Mouse (Mus musculus) midbrain, embryonic 14.5 days (tissue): ENCODE data around the gene Lrrc58. TPM values are rescaled to one million over a fixed set of nuclear protein-coding genes. Genes with fewer than 3 reads are reported as not detected.

ENCODE experiments used
- ATAC-seq: fragments of 200-750 bp; cut with Nextera tagmentation; 2 replicates; pipeline ENCODE4 v1.8.0; 2017; ENCODE audit warnings: moderate number of reproducible peaks, moderate library complexity; ENCODE audit not compliant: low FRiP score, low TSS enrichment
- DNase-seq: peaks from one replicate; pipeline ENCODE4 v3.0.0-alpha.2; 2015
- H3K27ac ChIP-seq: fragments of 300-500 bp; sonication (generic); replicated peaks from 2 replicates; pipeline ENCODE4 v1.5.1; 2014; ENCODE audit warnings: mild to moderate bottlenecking, low read depth, low read length, moderate library complexity
- H3K27me3 ChIP-seq: fragments of 300-500 bp; sonication (generic); 2 replicates; pipeline ENCODE4 v1.6.1; 2014; ENCODE audit warnings: low read length, control low read depth, mixed read lengths; ENCODE audit not compliant: control insufficient read depth, insufficient read depth
- H3K36me3 ChIP-seq: fragments of 300-500 bp; sonication (generic); 2 replicates; pipeline ENCODE4 v1.6.1; 2014; ENCODE audit warnings: low read length, control low read depth; ENCODE audit not compliant: control insufficient read depth, insufficient read depth
- H3K4me1 ChIP-seq: fragments of 300-500 bp; sonication (generic); 2 replicates; pipeline ENCODE4 v1.6.1; 2014; ENCODE audit warnings: mild to moderate bottlenecking, antibody characterized with exemption, low read length, control low read depth; ENCODE audit not compliant: control insufficient read depth, insufficient read depth
- H3K4me2 ChIP-seq: fragments of 300-500 bp; sonication (generic); 2 replicates; pipeline ENCODE4 v1.6.1; 2014; ENCODE audit warnings: mild to moderate bottlenecking, low read length, moderate library complexity
- H3K4me3 ChIP-seq: fragments of 300-500 bp; sonication (generic); replicated peaks from 2 replicates; pipeline ENCODE4 v1.5.1; 2014; ENCODE audit warnings: low read depth, low read length
- H3K9ac ChIP-seq: fragments of 300-500 bp; sonication (generic); replicated peaks from 2 replicates; pipeline ENCODE4 v1.6.1; 2014; ENCODE audit warnings: mild to moderate bottlenecking, low read length, moderate library complexity
- H3K9me3 ChIP-seq: fragments of 300-500 bp; sonication (generic); 2 replicates; pipeline ENCODE4 v1.6.1; 2016; ENCODE audit warnings: low read length, control low read depth, mixed read lengths; ENCODE audit not compliant: control insufficient read depth
- WGBS: fragments of 180-500 bp; shearing (Covaris S2); extraction: QIAGEN DNeasy Blood & Tissue Kit; methylation state at CpG from one replicate; pipeline ENCODE4 v1.1.7; 2014; 5-methylcytosine and 5-hydroxymethylcytosine counted together
- polyA plus RNA-seq: library from polyadenylated mRNA; unstranded; fragments of >200 nt; fragmentation: Nextera tagmentation; extraction: Ambion mirVana; gene quantifications from 2 replicates; pipeline ENCODE4 v1.2.1, GENCODE M21; 2014

The Lrrc58 gene
- 43.1 and 46.6 TPM in 2 replicates for polyA plus RNA-seq

- Histone ChIP-seq H3K4me3 (peak within 1 kb of the TSS; percentile 99), H3K9ac (peak within 1 kb of the TSS; percentile 97), H3K4me1 (peaks cover 23% of the 10 kb centered on the region), H3K27ac (peak within 1 kb of the TSS; percentile 100), H3K27me3 (no peaks in the 10 kb centered on the region), H3K4me2 (peak within 1 kb of the TSS; percentile 67), H3K36me3 (no peaks in the 10 kb centered on the region), H3K9me3 (no peaks in the 10 kb centered on the region)
- peak; percentile 96 for ATAC-seq
- under 1% methylated on average over 84 of the region's 86 CpGs for WGBS
- DNase-seq, result peak; percentile 96
Observed at GRCm38 (mm10) chr16:37867791-37868505, at the start of gene Lrrc58. TSS of gene Lrrc58 (plus strand) at chr16:37868389.

DNA sequence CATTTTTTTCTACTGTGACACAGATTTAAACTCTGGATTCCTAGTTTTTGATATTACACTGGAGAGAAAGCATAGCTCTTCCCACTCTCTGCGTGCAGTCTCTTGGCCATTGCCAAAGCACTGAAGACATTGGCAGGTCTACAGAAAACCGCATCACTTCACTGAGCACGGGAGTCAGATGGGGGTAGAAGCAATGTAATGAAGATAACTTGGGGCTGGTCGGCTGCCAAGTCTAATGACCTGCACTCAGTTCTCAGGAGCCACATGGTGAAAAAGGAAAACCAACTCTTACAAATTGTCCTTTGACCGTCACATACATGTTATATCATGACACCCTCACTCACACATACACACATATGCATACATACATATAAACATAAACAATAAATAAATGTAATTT is 44.2 kb upstream of the Lrrc58 start:
- no peaks in the 10 kb centered on the region for H3K4me1 ChIP-seq
- no peak overlapping the region for H3K27ac ChIP-seq
- no peak for ATAC-seq
- H3K9ac ChIP-seq, result no peak overlapping the region
- no peak overlapping the region for H3K4me3 ChIP-seq
- DNase-seq, result no peak
- no peaks in the 10 kb centered on the region for H3K9me3 ChIP-seq
- H3K27me3 ChIP-seq, result no peaks in the 10 kb centered on the region
- H3K4me2 ChIP-seq, result no peak overlapping the region
- peaks cover 31% of the 10 kb centered on the region for H3K36me3 ChIP-seq
- 86% methylated on average over 5 of the region's 5 CpGs for WGBS

DNA sequence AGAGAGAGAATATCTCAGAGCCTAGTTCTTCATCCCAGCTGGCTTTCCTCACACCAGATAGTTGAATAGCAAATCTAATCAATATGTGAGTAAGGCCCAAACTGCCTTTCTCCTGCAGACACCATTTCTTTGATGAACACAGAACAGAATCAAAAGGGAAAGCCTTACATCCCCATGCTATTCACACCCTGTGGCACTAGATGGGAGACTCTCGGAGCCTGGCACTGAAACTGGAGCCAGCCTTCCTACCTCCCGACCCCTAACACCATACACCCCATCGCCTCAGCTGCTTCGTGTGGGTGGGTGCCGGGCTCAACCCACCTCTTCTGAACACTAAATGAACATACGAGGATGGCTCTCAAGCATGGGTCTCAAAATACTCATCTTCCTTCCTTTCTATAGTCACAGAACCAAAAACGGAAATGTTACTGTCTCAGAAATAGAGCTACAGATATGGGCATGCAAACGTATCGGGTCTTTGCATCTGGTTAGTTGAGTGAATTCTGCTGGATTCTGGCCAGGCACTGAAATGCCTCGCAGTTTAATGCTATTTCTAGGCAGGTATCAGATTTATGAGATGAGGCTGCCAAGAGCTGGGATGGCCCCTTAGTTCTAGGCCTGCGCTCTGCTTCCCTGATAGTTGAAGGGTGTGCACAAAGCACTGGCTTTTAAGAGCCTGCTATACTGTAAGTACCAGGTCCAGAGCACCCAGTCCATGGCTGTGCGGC is 43.2 kb upstream of the Lrrc58 start:
- no peak overlapping the region for H3K4me3 ChIP-seq
- H3K36me3 ChIP-seq, result peaks cover 38% of the 10 kb centered on the region
- no peak overlapping the region for H3K9ac ChIP-seq
- no peak overlapping the region for H3K4me2 ChIP-seq
- H3K27me3 ChIP-seq, result no peaks in the 10 kb centered on the region
- WGBS, result 98% methylated on average over 12 of the region's 12 CpGs
- no peak for ATAC-seq
- no peak overlapping the region for H3K27ac ChIP-seq
- no peak for DNase-seq
- H3K9me3 ChIP-seq, result no peaks in the 10 kb centered on the region
- H3K4me1 ChIP-seq, result no peaks in the 10 kb centered on the region

DNA sequence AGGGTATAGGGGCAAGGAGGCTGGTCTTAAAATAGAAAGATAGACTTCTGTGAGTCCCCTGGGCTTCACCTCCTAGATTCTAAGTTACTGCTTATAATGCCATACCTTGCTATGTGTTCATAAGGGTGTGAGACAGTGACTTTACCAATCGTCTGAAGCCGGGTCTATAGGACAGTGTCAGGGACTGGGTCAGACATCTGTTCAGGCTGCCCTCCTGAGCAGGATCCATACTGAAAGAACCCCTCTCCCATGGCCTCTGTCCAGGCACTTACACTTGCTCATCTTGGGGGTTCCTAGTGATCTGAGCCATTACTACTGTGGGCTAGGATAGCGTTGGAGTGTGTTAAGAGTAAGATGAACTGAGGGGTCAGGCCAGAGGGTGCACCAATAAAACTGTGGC is 41.9 kb upstream of the Lrrc58 start:
- no peak overlapping the region for H3K9ac ChIP-seq
- H3K4me1 ChIP-seq, result no peaks in the 10 kb centered on the region
- WGBS, result 96% methylated on average over 3 of the region's 3 CpGs
- H3K27ac ChIP-seq, result no peak overlapping the region
- no peak for ATAC-seq
- DNase-seq, result no peak
- H3K36me3 ChIP-seq, result peaks cover 33% of the 10 kb centered on the region
- no peaks in the 10 kb centered on the region for H3K9me3 ChIP-seq
- no peaks in the 10 kb centered on the region for H3K27me3 ChIP-seq
- H3K4me3 ChIP-seq, result no peak overlapping the region
- no peak overlapping the region for H3K4me2 ChIP-seq

DNA sequence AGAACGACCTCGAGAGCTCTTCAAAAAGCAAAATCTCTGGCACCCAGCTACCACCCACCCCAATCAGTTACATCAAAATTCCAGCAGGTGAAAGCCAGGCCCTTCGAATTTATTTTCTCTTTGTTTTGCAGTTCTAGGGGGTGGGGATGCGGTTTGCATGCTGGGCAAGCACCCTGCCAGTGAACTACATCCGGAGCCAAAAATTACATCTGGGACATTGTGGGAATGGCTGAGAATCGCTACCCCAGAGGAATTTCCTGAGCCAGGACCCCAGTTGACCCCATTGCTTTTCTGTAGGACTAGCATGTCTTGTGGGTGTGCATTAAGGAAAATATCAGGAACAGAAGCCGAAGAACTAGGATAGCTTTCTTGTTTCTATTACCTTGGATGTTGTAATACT is 37.1 kb upstream of the Lrrc58 start:
- Histone ChIP-seq H3K4me1 (no peaks in the 10 kb centered on the region), H3K27me3 (no peaks in the 10 kb centered on the region), H3K4me2 (no peak overlapping the region), H3K27ac (no peak overlapping the region), H3K4me3 (no peak overlapping the region), H3K9ac (no peak overlapping the region), H3K36me3 (peaks cover 20% of the 10 kb centered on the region), H3K9me3 (no peaks in the 10 kb centered on the region)
- ATAC-seq, result no peak
- DNase-seq, result no peak
- WGBS, result 88% methylated on average over 7 of the region's 7 CpGs

GRCm38 (mm10) chr16:37837571-37837970 is 30.6 kb upstream of the Lrrc58 start:
- Histone ChIP-seq H3K27ac (no peak overlapping the region), H3K9ac (no peak overlapping the region), H3K4me2 (no peak overlapping the region), H3K4me1 (no peaks in the 10 kb centered on the region), H3K9me3 (no peaks in the 10 kb centered on the region), H3K27me3 (no peaks in the 10 kb centered on the region), H3K4me3 (no peak overlapping the region), H3K36me3 (peaks cover 9% of the 10 kb centered on the region)
- DNase-seq (no peak), ATAC-seq (no peak)
- WGBS, result 89% methylated on average over 3 of the region's 3 CpGs

DNA sequence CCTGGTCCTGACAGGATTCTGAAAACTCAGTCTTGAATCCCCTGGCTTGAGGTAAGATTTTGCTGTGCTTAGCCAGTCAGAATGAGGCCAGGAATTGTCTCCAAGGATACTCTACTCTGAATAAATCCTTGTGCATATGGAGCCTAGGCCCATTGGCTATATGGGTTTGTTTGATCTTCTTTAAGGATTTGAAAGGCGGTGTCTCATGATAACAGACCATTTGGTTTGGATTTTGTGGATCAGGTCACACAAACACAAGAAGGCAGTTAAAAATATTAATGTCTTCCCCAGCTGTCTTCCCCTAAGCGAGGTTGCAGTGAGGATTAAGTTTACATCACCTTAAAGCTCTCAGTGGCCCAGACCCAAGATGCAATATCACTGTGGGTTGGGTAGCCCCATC is 25.8 kb upstream of the Lrrc58 start:
- H3K9me3 ChIP-seq, result no peaks in the 10 kb centered on the region
- H3K27me3 ChIP-seq, result no peaks in the 10 kb centered on the region
- WGBS, result 83% methylated on average over 2 of the region's 2 CpGs
- H3K9ac ChIP-seq, result no peak overlapping the region
- no peaks in the 10 kb centered on the region for H3K4me1 ChIP-seq
- DNase-seq, result no peak
- H3K36me3 ChIP-seq, result no peaks in the 10 kb centered on the region
- no peak overlapping the region for H3K4me2 ChIP-seq
- ATAC-seq, result no peak
- no peak overlapping the region for H3K4me3 ChIP-seq
- H3K27ac ChIP-seq, result no peak overlapping the region

GRCm38 (mm10) chr16:37843740-37844139 is 24.4 kb upstream of the Lrrc58 start:
- Histone ChIP-seq H3K9me3 (no peaks in the 10 kb centered on the region), H3K4me2 (no peak overlapping the region), H3K36me3 (no peaks in the 10 kb centered on the region), H3K9ac (no peak overlapping the region), H3K4me3 (no peak overlapping the region), H3K4me1 (no peaks in the 10 kb centered on the region), H3K27ac (no peak overlapping the region), H3K27me3 (no peaks in the 10 kb centered on the region)
- 90% methylated on average over 12 of the region's 12 CpGs for WGBS
- ATAC-seq (no peak), DNase-seq (no peak)
